Mouse (Mus musculus) left cerebral cortex, postnatal 10 days (tissue): ENCODE data around the gene Zbtb5. TPM values are rescaled to one million over a fixed set of nuclear protein-coding genes. Genes with fewer than 3 reads are reported as not detected.
A peak's percentile ranks its signal among the peaks of the same experiment; 100 is the strongest.
"Not testable (repeated sequence)": the region's sequence is repeated elsewhere in the genome, so short reads cannot be mapped to it uniquely, and the experiment has no call there.

Source experiments
- DNase-seq, 2 experiments: peaks; one replicate each; pipeline ENCODE4 v3.0.0; 2021 to 2022; ENCODE audit warnings: low spot score in 2 of 2, mixed read lengths in 1 of 2; ENCODE audit errors: extremely low spot score in 1 of 2
- intact Hi-C: fragments of 180-260 bp; cut with DNase I; formaldehyde crosslinking; loops from one replicate; pipeline ENCODE4 v1.15.1; 2025
- total RNA-seq, 2 experiments: library from RNA; stranded (reverse); gene quantifications; 2 replicates each; pipeline ENCODE4 v1.2.3; 2021

The Zbtb5 gene
- total RNA-seq: 10 to 100 TPM; 17.3 to 18.6 TPM

DNA sequence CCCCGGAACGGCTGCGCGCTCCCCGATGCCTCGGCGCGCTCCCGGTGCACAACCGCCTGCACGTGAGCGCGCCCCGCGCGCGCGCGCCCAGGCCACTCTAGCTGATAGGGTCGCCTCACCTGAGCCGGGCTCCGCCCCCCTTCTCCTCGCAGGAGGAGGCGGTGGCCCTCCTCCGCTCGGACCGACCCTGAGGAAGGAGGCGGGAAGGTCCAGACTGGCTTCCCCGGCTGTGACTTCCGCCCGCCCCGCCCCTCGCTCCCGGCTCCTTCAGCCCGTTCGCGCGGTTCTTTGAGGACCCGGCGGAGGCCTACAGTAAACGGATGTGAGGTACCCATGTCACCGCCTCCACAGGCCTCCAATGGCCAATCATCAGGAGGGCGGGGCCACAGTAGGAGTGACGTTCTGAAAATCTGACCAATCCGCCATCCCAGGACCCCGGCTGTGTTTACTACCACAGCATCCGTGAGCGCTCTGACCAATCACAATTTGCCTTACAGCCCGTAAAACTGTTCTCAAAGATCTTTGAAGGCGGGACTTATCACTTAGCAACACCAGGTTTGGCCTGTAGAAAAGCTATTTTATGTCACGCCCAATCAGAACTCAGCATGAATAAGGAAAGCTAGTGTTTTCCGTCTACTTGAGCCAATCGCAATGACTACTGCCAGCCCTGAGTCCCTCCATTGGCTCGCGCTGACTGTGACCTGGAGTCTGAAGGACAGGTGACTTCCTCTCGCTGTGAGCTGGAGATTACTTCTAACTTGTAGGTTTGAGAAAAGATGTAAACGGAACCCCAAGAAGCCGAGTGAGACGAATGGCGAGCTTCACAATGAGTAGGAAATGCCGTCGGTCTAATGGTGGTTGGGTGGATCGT is at the start of gene Zbtb5:
Gene Zbtb5, minus strand, starts transcription at position 308 of the 871 bp plus-strand sequence.
- DNase-seq: peak; percentile 100
- intact Hi-C loops: loop anchor here (10.0 kb wide), 1 partner anchor 842 kb away; no protein-coding TSS in a partner anchor

DNA sequence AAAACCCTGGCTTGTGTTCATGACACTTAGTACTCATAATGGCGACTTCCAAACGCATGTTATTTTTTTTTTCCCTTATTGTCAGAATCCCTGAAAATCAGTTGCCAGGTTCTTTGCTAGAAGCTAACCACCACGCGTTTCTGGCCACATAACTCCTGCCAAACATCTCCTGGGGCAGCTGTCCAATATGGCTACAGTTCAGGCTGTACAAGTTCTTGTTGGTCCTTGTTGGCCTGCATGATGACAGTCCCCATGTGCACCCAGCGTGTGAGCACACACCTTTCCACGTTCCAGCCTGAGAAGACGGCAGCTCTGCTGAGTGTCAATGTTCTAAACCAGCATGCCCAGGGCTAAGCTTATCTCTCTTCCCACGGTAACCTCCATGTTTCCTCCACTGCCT is 43.2 kb upstream of the Zbtb5 start:
- no peak for DNase-seq
- intact Hi-C loops: no loop called here

DNA sequence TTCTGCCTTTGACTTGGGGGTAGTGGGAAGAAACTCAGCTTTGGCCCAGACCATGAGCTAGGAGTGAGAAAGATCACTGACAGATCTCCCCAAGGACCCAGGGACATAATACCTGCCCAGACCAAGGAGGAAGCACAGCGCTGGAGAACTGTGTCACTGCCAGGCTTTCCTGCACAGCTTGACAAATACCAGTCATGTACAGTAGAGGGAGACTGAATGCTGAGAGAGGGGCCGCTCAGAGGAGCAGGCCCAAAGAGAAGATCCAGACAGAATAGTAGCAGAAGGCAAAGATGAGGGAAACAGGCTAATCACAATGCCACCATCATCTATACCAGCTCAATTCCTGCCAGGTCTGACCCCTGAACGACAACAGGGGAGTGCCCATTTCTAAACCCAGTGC is 42.6 kb upstream of the Zbtb5 start:
- intact Hi-C loops: no loop called here
- DNase-seq: peak in 1 of 2 experiments; percentile 11

DNA sequence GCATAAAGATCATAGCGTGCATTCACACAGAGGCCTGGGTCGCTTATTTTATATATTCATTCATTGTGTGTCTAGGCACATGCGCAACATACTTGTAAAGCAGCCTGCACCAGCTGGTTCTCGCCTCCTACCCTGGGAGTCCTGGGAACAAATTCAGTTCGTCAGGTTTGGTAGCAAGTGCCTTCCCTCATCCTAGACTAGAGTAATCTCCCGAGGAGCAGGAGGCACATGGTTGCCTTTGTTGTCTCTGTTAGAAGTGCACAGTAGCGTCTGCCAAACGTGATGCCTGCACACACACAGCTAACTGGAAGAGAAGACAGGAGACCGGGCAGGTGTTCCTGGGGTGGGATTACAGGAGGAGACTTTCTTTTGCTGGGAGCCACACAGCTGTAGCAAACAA is 35.7 kb upstream of the Zbtb5 start:
- intact Hi-C loops: no loop called here
- peak in 1 of 2 experiments; percentile 23 for DNase-seq

DNA sequence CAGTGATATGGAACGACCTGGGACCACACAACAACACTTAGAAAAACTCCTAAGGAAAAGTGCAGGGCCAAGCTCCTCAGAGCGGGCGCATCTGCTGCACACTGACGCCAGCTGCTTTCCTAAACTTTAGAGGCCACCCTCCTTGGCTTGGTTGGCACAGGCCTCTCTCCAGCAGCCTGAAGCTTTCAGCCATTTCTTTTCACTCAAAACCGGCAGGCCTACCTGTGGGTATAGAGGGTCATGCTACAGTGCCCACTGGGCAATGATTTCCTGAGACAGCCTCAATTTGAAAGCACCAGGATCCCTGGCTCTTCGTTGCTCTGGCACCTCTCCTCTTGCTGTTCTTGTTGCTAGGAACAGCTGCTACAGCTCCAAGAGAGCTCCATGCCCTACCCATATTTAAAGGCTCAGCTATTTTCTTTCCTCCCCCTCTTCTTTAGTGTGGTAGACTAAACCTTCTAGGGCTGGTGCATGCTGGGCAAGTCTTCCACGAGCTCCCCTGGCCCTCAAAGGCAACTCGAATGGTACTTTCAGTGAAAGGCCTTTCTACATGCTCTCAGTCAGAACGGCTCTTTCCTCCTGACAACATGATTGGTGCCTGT is 35.2 kb upstream of the Zbtb5 start:
- peak in 1 of 2 experiments; percentile 6 for DNase-seq
- intact Hi-C loops: no loop called here

DNA sequence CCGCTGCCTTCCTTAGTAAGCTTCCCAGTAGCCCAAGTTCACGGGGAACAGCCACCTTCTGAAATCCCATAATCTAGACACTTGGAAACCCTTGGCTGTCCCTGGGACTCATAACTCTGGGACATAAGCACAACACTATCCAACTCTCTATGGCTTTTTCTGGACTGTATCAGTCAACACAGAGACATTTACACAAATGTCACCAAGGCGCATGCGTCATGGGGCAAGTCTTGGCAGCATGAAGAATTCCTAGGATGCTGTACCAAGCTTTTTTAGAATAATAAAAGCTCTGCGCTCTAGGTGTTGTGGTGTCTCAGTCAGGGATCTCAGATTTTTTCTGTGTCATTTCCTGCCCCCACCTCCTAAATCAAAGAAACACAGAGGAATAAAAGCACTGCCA is 34.5 kb upstream of the Zbtb5 start:
- intact Hi-C loops: no loop called here
- no peak for DNase-seq

DNA sequence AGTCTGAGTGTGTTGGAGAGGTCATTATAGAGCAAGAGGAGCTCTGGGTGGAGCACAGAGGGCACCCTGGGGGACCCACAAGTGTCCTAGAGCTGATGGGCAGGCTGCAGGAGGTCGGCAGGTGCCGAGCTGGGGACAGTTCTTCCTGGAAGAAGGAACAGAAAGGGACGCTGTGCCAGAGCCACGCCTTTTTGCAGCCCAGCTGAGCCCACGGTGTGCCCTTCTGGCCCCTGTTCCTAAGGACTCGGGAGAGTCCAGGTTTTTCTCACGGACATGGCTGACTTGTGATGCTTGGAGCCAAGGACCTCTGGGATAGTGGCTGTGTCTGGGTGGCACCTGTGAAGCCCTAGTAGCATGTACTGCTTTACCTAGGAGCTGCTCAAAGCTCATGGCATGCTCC is 28.6 kb upstream of the Zbtb5 start:
- intact Hi-C loops: no loop called here

DNA sequence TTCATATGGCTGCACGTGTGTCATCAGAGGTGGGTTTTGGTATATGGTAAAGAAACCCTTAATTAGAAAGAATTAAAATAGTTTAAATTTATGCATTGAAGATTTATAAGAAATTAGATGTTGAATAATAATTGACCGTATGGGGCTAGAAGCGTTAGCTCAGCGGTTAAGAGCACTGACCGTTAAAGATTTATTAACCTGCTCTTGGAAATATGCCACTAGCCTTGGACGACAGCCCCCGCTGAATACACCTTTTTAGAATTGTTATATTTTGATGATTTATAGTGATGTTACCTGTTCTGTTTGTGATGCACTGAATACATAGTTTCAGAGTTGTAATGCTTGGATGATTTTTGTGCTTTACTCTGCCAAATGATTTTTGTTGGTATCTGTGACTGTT is 27.3 kb upstream of the Zbtb5 start:
- DNase-seq, intact Hi-C loops: not testable (repeated sequence)

More for the DNA sequence above, 28.6 kb upstream of the Zbtb5 start:
- no peak for DNase-seq

DNA sequence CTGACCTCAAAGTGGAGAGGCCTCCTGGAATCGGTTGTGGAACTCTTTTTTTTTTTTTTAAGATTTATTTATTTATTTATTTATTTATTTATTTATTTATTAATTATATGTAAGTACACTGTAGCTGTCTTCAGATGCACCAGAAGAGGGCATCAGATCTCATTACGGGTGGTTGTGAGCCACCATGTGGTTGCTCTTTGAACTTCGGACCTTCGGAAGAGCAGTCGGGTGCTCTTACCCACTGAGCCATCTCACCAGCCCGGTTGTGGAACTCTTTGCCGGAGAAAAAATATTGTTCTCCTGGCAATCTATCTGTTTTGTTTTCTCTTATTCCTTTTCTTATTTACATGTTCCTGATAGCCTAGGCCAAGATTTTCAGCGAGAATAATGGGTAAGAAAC is 26.7 kb upstream of the Zbtb5 start:
- DNase-seq, intact Hi-C loops: not testable (repeated sequence)

DNA sequence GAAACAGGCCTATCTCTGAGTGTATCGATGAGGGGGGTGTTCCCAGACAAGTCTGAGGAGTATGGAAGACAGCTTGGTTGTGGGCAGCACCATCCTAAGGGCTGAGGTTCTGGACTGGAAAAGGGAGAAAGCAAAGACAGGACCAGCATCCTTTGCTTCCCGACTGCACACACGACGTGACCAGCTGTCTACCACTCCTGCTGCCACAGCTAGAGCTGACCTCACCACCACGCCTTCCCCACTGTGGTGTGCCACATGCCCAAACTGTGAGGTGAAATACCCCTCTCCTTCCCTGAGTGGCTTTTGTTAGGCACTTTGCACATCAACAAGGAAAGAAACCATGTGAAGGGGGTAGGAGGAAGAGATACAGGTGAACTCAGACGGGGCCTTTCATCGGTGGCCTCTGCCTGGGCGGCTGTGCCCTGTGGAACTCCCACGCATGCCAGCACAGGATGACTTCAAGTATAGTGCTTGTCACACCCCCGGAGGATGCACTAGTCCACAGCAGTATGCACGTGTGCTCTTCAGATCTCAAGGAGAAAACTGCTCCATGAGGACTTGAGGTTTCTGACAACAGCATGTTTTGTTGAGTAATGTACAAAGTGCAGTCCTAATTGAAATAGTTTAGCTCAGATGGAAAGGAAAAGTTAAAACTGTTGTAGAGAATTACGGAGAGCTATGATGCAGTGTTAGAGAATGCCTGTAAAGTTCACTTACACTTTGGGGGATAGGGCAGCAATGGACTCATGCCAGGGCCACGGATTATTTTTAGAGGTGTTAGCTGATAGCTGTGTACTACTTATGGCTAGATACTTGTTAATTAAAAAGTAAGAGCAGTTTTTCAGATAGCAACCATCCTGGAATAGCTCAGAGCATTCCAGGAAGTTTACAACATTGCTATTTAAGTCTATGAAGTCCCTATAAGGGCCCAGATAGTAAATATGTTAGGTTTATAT is 25.5 kb upstream of the Zbtb5 start:
- DNase-seq: no peak
- intact Hi-C loops: no loop called here

DNA sequence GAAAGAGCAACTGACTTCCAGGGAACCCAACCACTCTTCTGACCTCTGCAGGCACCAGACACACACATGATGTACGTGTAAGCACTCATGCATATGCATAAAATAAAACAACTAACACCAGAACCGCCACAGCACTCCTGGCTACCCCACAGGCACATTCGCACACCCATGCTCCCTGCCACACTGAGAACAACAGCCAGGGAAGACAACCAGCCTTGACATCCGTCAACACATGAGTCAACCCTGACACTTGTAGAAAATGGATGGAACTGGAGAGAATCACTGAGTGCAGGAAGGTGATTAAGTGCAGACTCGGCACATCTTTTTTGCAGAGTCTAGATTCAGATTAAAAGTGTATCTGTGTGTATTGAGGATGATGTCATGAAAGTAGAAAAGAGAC is 24.4 kb upstream of the Zbtb5 start:
- DNase-seq: no peak
- intact Hi-C loops: no loop called here

DNA sequence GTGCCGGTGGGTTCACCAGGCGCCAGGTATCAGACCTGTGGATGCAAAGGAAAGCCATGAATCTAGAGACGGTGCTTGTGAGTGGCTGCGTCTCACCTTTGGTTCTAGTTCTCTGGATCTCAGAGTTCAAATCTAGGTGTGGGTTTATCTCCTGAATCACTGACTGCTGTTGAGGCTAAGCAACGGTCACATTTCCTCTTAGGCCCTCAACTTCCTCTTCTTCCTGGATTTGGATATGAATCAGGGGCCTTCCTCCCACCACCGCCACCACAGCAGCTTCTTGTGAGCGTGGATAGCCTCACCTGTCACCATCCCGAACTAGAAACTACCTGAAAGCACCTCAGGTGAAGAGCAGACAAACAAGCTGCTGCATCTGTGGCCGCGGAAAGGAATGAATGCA is 23.8 kb upstream of the Zbtb5 start:
- intact Hi-C loops: no loop called here
- DNase-seq: no peak

DNA sequence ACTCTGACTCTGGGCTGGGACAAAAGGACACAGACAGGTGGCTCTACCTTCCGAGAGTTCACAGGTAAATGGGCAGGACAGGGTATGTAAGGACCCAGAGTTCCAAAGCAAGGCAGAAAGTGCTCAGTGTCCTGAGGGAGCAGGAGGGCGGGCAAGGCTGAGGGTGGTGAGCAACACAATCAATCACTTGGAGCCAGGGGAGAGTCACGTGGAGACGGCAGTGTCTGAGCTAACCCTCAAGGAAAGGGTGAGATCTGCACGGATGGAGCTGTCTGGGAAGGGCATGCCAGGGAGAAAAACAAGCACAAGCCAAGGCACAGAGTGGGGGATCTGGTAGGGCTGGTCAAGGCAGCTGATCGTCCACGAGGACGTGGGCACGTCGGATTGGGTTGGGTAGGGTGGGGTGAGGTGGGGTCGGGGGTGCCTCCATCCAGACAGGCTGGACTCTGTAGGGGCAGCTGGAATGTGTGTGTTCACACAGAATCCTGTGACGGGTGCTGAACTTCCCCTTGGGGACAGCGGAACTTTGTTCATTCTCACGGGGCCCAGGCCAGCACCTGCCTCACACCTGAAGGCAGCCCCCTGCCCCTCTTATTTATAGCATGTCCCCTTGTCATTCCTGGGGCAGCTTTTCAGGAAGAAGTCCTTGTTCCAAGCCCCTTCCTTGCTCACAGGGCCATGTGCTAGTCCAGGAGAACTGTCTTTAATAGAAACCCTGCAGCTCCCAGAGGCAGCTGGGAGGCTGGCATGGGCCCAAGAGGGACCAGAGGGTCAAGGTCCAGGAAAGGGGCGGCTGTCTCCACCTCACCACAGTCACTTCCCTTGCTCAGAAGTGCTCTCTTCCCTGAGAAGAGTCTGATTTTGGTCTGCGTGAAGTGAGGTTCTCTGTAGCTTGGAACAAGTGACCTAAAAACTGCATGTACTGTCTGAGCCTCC is 22.7 kb upstream of the Zbtb5 start:
- peak in 1 of 2 experiments; percentile 57 for DNase-seq
- intact Hi-C loops: no loop called here

DNA sequence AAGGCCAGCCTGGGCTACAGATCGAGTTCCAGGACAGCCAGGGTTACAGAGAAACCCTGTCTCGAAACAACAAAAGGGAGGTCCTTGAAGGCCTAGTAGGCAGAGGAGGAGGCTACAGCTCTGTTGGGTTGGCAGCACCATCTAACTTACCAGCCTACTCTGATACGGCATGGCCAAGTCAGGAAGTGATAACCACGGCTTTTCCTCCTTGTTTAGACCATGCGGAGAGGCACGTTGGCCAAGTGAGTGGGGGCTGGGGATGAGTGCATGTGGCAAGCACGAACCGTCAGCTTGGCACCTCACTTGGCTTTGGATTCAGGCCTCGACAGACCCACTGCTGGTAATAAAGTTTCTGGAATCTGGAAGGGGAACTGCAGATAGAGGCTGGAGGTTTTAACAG is 20.4 kb upstream of the Zbtb5 start:
- intact Hi-C loops: no loop called here

DNA sequence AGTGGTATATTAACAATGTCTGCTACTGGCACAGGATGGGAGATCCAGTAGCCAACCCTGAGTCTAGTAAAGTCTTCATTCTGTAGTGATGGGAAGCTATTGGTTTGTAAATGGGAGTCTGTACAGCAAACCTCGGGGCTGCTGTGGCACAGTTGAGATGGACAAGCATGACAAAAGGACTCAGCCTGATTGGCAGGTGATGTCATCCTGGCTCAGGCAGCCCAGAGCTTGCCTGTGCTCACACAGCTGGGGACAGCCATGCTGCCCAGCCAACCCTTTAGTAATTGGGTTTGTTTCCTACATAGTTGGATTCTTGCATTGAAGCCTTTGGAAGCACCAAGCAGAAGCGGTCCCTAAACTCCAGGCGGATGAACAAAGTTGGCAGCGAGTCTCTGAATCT is 14.2 kb upstream of the Zbtb5 start:
- intact Hi-C loops: no loop called here
- peak in 1 of 2 experiments; percentile 7 for DNase-seq

More for the DNA sequence above, 20.4 kb upstream of the Zbtb5 start:
- DNase-seq: no peak

DNA sequence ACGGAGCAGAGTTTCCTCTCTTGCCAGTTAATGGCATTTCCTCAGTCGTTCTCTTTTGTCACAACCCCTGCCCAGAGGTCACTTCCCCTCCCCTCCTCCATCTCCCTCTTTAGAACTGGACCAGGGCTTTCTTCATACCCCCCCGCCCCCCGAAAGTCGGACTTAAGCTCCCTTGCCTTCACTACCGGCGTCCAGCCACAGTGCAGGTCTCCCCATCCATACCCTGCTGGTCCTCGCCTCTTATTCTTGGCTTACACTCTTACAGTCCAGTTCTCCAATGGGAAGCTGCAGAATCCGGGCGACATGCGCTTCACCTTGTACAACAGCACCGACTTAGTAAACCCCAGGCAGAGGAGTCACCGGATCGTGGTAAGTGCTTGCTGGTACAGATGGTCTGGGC is 6.8 kb upstream of the Zbtb5 start:
- intact Hi-C loops: loop anchor here (5.0 to 10.0 kb wide), 2 partner anchors 263 to 836 kb away; no protein-coding TSS in a partner anchor
- peak in 1 of 2 experiments; percentile 24 for DNase-seq

DNA sequence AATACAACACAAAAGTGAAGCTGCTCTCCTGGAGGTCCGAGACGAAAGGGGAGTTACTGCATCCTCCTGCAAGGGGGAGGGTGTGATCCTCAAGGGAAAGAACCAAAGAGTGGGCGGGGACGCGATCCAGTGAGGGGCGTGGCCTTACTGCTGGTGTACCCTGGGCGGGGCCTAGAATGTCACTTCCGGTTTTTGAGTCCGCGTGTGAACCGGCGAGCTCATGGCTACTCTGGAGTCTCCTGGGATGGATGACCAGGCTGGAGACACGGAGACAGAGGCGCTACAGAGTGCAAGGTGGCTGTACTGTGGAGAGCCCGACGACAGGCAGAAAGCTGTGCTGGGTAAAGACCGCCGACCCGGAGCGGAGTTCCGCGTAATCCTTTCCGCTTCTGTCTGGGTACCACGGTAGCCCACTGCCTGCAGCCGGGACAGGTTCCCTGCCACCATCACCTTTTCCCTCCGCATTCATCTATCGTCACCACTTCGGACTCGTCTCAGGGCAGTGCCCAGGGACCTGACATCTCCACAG is 6.3 kb upstream of the Zbtb5 start, which contains the start of gene Polr1e:
Gene Polr1e, plus strand, starts transcription at position 132 of the 529 bp plus-strand sequence.
- peak; percentile 87 to 95 for DNase-seq

More for the DNA sequence above, 6.3 kb upstream of the Zbtb5 start, which contains the start of gene Polr1e:
- intact Hi-C loops: loop anchor here (5.0 to 10.0 kb wide), 2 partner anchors 264 to 836 kb away; no protein-coding TSS in a partner anchor
